Mouse (Mus musculus) G1E (cell line): Measurements from ENCODE around the gene Slc25a45.

Source experiments
- CTCF ChIP-seq: IDR thresholded peaks from 2 replicates; pipeline ENCODE4 v1.5.1; 2012; ENCODE audit warnings: low read depth, low read length, inconsistent platforms, mixed read lengths
- GATA1 ChIP-seq: IDR thresholded peaks from 2 replicates; pipeline ENCODE4 v1.6.1; 2012; ENCODE audit warnings: borderline replicate concordance, low read length, inconsistent platforms, mixed read lengths
- GATA2 ChIP-seq: IDR thresholded peaks from 2 replicates; pipeline ENCODE4 v1.6.1; 2012; ENCODE audit warnings: low read depth, low read length, inconsistent platforms, borderline replicate concordance
- POLR2AphosphoS5 ChIP-seq: IDR thresholded peaks from 2 replicates; pipeline ENCODE4 v1.6.1; 2012; ENCODE audit warnings: low read depth, low read length, inconsistent platforms; ENCODE audit not compliant: insufficient replicate concordance

- TF ChIP-seq CTCF = no peak
- TF ChIP-seq POLR2AphosphoS5 = no peak
- TF ChIP-seq GATA2 = no peak
- TF ChIP-seq GATA1 = no peak
Measured at GRCm38 (mm10) chr19:5835922-5836430, 41.6 kb upstream of the Slc25a45 start.
